Mouse (Mus musculus): ENCODE results near the gene Tmem87a.

Tmem87a gene

DNA sequence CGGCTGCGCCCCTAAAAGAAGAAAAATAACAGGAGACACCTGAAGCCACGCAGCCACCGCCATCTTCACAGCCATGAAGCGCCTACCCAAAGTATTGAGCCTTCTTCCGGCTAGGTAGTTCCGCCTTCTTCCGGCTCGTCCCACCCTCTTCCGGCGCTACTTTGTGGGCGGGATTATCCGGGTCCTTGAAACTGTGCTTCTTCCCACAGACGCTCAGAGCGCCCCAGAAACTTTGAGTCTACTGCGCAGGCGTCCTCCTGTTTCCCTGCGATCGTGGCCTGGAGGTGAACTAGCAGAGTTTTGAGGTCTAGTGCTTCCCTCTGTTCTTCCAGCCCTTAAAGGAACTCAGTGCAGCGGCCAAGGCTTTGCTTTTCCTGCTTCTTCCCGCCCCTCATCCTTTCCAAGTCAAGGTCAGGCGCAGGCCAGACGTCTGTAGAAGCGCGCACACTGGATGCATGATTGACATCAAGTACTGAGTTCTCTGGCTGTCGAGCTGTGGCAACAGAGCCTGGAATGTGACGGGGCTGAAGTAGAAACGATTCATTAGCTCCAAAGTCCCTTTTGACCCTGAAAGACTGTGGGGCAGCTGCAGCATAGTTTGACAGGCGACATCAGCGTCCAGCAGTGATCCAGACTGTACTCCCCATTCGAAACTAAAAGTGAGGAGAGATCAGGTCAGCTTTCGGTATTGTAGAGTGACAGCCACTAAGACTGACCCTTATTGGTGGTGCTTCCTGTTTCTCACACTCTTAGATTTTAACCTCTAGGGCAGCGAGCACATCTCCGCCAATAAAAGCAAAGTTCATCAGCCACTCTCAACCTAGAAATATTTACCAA lies at the start of gene Tmem87a:
TSS of gene Tmem87a (minus strand) at position 128 of the 837 bp plus-strand sequence.
- peak; percentile 88 for DNase-seq (ENCODE audit: low spot score)

DNA sequence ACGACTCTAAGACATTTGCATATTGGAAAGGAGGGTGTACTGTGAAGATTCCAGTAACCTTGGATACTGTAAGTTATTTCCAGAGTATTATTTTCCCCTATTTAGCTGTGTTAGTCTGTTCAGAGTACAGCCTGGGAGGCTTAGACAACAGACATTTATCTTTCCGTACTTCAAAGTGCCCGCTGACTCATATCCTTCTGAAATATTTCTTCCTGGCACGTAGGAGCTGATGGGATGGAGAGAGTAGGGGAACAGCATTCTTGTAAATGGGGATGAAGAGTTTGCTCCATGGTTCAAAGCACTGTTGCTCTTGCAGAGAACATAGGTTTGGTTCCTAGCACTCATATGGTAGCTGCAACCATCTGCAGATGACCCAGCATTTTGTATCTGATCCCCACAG lies 48.7 kb upstream of the Tmem87a start:
- no peak for DNase-seq (ENCODE audit: low spot score)

DNA sequence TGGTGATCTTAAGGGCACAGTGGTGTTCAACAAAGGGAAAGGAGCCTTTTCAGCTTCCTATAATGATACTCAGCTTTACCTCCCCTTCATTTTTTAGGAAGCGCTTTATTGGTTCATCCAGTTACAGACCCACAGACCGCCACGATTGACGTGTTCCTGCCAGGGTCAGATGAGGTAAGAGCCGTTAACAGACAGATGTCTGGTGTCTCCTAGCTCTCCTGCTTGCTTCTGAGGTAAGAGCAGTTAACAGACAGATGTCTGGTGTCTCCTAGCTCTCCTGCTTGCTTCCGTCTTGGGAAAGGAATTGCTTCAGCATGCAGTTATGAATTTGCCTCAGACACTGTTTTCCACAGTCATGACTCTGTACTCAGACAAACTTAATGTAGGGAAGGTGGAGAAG lies 46.8 kb upstream of the Tmem87a start:
- DNase-seq (ENCODE audit: low spot score), result no peak

DNA sequence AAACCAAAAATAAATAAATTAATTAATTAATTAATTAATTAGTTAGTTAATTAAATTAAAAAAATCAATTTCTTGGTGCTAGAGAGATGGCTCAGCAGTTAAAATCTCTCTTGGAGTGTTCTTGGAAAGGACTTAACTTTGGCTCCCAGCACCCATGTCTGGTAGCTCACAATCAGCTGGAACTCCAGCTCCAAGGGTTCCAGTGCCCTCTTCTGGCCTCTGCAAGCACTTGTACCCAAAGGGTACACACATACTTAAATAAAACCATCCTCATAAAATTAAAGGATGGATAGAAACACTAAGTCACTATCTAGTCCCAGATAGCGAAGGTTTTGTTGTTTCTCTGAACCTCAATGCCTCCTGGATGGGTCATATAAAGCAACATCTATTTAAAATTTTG lies 43.4 kb upstream of the Tmem87a start:
- no peak for DNase-seq (ENCODE audit: low spot score)

DNA sequence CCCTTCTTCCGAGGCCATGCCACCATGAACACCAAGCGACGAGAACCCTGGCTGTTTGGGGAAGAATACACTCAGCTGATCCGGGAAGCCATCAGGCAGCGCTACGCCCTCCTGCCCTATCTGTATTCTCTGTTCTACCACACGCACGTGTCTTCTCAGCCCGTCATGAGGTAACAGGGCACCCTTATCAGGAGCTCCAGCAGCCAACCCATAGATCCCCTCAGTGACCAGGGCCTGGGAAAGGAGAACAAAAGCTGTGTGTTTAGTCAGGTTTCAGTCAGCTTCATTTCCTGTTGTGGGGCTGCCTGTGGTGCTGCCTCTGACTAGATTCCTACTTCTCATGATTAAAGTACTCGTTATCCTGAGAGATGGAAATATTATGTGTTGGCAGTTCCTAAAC lies 42.5 kb upstream of the Tmem87a start:
- no peak for DNase-seq (ENCODE audit: low spot score)

DNA sequence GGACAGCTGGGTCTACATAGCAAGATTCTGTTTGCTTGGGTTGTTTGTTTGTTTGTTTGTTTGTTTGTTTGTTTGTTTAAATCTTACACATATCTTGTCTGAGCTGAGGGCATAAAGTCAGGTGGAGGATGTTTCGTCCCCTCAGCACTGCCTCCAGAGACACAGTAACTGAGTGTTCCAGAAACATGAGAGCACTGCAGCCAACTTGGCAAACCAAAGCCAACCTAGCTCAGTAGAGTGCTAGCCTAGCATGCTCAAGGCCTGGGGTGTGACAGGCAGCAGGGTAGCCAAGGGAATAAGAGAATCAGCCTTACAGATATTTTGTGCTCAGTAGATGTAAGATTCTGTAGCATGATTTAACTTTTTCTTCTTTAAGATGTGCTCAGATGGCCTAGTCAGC lies 40.6 kb upstream of the Tmem87a start:
- no peak for DNase-seq (ENCODE audit: low spot score)

DNA sequence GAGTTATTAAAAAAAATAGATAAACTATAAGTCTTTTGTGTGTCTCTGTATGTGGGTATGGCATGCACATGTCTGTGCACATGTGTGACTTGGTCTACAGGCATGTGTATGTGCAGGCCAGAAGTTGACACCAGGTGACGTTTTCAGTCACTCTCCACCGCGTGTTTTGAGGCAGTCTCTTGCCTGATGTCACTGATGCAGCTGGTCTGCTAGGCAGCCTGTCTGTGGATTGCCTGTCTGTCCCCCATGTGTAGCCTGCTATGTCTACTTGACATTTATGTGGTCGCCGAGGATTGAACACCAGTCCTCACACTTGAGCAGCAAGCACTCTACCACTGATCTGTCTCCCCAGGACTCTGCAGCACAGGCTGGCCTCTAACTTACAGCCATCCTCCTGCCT lies 20.5 kb upstream of the Tmem87a start:
- no peak for DNase-seq (ENCODE audit: low spot score)

DNA sequence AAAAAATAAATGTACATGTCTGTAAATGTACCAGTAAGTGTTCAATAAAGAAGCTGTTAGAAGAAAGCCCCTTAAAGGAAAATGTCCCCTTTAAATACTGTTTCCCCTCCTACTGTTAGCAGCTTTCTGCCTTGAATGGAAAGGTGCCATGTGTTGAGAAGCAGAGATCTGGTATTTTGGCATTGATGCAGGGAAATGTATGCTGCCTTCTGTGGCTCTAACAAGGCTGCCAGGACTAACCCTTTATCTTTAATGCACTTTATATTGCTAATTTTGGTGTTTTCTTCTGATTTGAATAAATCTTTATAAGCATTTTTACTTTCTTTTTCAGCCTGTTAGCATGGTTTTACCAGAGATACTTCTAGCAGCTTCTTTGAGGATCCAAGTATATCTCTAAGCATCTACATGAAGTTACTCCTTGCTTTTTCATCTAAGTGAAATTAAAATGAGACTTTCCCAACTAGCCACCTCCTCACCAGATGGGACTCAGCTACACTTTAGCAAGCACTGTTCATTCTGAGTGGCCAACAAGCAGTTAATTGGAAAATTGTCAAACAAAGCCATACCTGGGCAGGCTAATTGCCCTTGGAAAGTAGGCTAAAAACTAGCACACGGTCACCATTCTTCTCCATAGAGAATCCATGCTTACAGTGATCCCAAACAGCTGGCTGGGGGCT lies 11.0 kb upstream of the Tmem87a start:
- no peak for DNase-seq (ENCODE audit: low spot score)

DNA sequence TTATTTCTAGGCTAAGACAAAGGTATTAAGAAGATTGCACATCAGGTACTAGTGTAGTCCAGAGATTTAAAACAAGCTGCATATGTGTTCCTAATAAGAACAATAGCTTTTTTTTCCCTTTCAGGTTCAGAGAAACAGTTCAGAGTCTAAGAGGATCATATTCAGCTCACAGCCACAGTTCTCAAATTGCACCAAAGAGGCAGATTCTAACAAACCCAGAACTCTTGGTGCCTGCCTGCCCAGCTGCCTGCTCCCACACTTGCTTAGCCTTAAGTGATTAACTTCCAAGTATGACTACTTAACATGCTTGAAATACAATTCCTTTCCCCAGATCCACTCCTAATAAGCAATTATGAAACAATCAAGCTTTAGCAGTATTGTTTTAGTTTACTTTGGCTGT lies 10.2 kb upstream of the Tmem87a start:
- DNase-seq (ENCODE audit: low spot score), result no peak

DNA sequence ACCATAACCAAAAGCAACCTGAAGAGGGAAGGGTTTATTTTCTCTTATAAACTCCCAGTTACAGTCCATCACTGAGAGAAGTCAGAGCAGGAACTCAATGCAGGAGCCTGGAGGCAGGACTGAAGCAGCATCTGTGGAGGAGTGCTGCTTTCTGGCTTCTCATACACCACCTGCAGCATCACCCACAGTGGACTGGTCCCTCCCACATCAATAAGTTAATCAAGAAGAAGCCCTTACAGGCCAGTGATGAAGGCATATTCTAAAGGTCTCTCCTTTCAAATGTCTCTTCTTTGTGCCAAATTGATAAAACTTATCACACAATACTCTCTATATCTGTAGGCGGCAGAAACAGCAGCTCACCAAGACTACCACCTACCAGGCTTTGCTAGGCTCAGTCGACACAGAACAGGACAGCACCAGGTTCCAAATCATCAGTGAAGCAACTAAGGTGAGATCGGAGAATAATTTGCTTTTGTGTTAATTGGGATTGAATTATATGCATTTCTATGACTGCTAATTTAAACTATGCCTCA lies 7.2 kb upstream of the Tmem87a start:
- no peak for DNase-seq (ENCODE audit: low spot score)

DNA sequence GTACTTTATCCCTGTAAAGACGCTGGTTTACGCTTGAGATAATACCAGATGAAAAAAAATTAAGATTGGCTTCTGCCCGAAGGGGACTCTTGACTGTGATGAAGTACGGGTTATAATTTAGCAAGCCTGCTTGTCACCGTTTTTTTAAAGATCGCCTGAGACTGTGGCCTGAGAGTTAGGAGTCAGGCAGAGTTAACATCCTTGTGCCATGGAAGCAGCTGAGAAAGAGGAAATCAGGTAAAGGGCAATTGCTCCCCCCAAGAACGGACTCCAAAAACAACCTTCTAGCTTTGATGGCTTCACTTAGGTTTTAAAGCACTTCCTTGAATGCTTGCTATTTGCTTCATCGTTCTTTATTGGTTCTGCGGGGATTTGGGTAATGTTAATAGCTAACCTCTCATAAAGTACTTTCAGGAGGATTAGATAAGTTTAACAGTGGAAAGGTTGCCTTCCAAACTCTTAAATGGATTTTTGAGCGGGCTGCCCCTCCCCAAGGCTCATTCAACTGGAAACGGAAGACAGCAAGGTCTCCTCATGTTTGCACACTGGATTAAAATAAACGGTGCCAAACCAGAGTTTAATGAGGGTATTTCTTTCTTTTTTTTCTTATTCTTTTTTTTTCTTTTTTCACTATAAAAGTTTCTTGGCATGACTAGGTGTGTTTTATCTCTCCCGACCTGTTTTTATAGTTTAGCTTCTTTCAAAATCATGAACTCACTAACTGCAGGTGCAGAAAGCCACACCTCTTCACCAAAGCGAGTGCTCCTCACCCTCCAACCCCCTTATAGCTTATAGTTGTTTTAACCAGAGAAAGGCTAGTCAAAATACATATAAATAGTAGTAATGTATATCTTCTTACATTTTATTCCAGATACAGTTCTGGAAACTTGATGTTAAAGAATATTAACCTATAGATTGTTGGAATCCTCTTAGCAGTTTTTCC lies 1.2 kb upstream of the Tmem87a start:
- DNase-seq (ENCODE audit: low spot score), result no peak

DNA sequence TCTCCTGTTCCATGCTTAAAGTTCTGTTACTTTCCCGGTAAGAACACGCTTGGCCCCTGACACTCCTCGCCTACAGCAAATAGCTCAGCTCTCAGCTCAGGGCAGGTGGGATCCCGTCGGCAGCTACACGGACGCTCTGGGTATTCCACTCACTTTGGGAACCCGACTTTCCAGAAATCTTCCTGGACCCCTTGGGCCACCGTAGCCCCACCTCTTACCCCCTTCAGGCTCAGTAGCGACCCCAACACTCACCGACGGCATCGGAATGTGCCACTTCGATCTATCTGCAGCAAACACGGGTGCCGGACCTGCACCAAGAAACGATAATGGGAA lies 294 bp downstream of the Tmem87a start, which contains the start of gene Ganc:
TSS of gene Ganc (plus strand) at position 244 of the 333 bp plus-strand sequence.
- DNase-seq (ENCODE audit: low spot score), result no peak

DNA sequence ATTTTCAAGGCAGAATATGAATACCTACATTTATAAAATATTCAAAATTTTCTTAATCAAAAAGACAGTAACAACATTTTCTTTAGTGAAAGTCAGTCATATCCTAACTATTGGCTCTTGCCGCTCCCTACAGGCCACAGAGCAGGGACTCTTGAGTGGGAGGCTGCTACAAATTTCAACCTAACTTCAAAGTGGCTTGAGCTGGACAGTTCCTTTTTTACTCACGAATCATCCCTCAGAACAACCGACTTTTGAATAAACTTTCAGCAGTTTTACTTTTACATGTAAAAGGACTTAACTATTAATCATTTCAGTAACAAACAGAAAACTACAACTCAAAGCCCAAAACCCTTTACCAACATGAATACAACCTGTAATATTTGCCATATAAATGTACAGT lies 1.1 kb downstream of the Tmem87a start:
- DNase-seq (ENCODE audit: low spot score), result no peak

DNA sequence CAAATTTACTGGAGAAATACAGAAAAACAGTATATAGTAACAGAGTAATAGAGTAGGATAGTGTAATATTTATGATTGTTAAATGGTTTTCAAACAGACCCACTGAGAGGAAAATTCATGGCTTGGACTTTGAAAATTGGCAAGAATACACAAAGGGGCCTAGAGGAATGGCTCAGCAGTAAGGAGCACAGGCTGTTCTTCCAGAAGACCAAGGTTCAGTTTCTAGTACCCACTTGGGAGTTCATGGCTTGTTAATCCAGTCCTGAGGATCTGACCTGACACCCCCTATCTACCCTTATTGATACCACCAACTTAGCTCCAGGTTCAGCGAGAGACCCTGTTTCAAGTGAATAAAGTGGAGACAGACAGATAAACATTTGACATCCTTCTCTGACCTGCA lies 6.0 kb downstream of the Tmem87a start:
- no peak for DNase-seq (ENCODE audit: low spot score)

DNA sequence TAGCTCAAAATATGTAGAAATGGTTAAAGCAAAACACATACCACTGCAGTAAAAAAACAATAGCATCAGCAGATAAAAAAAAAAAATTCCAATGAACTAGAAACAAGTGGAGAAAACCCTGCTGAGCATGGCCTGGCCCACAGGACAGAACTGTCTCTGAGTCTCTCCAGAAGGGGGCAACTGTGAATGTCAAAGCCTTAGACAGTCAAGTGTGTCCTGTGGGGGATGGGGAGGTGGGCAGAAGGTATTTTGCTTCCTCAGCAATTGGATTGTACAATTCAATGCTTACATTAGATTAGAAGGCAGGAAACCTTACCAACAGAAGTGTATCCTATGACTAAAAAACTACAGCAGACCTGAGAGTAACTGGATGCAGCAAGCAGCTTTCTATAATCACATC lies 11.5 kb downstream of the Tmem87a start:
- no peak for DNase-seq (ENCODE audit: low spot score)

DNA sequence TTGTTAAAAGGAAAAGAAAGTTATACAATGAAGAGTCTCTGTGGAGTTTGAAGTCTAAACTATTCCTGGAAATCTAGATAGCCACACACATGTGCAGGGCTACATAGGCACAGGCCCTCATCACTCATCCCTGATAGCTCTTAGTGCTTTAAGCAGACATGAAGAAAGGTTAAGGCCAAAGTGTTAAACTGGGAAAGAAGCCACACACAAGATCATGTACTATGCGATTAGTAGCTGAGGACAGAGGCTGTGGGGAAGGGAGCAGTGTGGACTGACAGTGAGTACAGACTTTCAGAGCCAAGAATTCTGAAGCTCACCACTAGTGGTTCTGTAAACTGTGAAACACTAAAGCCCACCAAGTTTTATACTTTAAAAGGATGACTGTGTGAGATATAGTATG lies 13.0 kb downstream of the Tmem87a start:
- DNase-seq (ENCODE audit: low spot score), result no peak

DNA sequence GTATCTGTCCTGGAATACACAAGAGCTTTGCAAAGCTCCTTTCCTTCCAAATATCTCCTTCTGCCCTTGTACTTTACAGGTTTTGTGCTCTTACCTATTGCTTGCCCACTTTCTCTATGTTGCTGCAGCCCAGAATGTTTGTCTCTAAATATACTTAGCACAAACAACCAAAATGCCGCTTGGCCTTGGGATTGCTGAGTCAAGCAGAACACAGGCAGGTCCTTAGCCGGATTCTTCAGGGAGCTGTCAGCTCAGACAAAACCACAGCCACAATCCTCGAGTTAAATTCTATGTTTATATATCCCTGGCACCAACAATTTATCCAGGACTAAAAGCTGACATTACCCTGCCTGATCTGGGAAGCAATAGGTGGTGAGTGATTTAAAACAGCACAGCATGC lies 14.5 kb downstream of the Tmem87a start:
- no peak for DNase-seq (ENCODE audit: low spot score)

DNA sequence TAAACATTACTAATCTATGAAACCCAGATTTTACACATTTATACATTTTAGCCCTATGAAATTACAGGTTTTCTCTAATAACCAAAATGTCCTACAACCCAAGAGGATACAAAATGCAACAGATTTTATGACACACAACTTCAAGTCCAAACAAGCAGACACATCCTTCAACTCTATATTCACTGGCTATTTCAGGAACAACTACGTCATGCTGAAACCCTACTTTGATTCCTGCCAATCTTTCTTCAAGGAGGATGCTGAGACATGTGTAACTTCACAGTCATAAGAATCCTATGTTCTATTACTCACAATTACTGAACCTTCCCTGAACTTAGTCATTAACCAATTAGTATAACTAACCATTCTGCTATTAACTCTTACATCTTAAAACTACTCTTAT lies 16.6 kb downstream of the Tmem87a start:
- no peak for DNase-seq (ENCODE audit: low spot score)

DNA sequence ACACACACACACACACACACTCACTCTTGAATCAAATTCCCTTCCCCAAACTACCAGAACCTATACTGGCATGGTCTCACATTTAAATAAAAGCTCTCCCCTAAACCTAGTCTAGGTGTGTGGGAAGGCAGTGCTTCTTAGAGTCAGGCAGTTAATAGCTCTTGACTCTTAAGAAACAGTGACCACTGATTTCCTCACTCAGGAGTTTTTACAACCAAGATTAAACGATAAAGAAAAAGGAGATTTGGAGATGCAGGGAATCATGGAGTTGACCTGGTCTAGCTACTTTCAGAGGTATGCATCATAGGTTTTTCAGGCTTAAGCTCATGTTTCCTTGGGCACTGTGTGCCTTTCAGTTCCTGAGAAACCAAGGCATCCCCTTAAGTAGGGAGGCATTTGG lies 17.6 kb downstream of the Tmem87a start:
- DNase-seq (ENCODE audit: low spot score), result no peak

DNA sequence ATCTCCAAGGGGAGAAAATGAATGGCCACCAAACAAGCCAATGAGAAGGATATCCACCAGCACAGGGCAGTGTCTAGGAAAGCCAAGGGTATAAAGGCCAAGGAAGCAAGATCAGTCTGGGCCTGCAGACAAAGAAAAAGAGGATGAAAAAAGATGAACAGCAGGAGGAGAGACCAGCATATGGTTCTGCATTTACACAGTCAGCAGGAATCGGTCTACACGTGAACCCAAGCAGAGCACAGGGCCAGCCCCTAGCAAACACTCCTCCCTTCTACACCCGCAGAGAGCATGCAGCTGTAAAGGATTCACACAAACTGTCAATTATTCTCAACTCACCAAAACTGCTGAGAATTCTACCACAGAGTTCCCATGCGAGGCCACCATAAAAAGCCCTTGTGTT lies 30.1 kb downstream of the Tmem87a start:
- DNase-seq (ENCODE audit: low spot score), result no peak

DNA sequence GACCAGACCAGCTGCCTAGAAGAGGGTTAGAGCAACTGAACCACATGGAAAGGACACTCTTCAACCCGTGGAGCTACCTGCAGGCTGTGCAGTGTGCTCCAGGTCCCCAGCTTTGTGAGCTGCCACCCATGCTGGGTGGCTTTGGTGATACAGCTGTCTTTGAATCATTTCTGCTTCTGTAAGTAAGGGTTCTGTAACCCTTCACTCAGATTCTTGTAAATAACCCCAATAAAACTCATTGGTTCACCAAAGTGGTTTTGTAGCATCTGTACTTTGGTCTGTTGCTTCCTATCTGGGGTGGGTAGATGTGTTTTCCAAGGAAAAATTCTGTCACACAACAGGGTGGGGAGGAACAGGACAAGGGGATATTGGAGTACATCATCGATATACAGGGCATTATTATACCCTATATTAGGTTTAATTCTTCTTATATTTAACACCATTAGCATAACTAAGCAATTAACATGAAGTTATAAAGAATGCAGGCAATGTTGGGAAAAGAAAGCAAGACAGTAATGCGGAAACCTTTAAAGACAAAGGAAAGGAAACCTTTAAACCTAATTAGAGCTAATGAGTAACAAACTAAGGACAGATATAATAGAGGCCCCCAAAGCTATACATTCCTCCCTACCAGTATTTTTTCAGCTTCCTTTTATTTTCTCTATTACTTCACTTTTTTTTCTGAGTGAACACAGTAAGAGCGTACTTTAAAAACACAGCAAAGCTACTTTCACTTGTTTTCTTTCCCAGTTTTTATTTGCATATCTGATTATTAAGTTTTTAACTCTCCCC lies 36.3 kb downstream of the Tmem87a start:
- DNase-seq (ENCODE audit: low spot score), result no peak

DNA sequence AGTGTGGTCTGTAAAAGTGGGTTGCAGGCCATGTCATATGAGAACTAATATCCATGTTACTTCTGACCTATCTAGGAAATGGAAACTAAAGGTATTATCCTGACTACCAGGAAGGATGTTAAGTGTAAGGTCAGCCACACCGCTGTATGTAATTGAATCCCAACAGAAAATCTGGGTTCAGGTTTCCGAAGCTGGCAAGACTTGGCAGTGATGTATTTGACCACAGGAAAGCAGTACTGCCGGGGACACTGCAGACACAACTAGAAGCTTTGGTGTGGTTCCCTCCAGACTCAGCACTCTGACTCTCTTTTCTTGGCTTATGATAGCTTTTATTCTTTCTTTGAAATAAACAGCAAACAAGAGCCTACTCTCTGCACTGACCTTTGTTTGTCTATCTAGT lies 37.4 kb downstream of the Tmem87a start:
- no peak for DNase-seq (ENCODE audit: low spot score)
